Mouse (Mus musculus) heart, adult 8-10 months (tissue): ENCODE results near the gene Cldn14. TPM values are rescaled to one million over a fixed set of nuclear protein-coding genes. Genes with fewer than 3 reads are reported as not detected.
"Not testable (repeated sequence)": the region's sequence is repeated elsewhere in the genome, so short reads cannot be mapped to it uniquely, and the experiment has no call there.

Source experiments
- DNase-seq: peaks from one replicate; pipeline ENCODE4 v3.0.0; 2022; ENCODE audit warnings: low spot score
- total RNA-seq, 4 experiments: library from RNA; stranded (reverse); gene quantifications; 2 replicates each; pipeline ENCODE4 v1.2.4; 2022

Gene Cldn14
- total RNA-seq, result not detected

GRCm38 (mm10) chr16:94008737-94009136 is at the start of gene Cldn14:
Gene Cldn14 (minus strand): TSS chr16:94008837.
- DNase-seq, result no peak

- no peak for DNase-seq
These were observed 46.9 kb upstream of the Cldn14 start for GRCm38 (mm10) chr16:94055576-94055975.

- no peak for DNase-seq
These were observed 46.5 kb upstream of the Cldn14 start for GRCm38 (mm10) chr16:94055176-94055575.

- no peak for DNase-seq
These were observed 41.7 kb upstream of the Cldn14 start for GRCm38 (mm10) chr16:94050368-94050767.

- no peak for DNase-seq
These were observed 36.4 kb upstream of the Cldn14 start for GRCm38 (mm10) chr16:94044996-94045395.

- DNase-seq, result no peak
These were observed 35.2 kb upstream of the Cldn14 start for GRCm38 (mm10) chr16:94043797-94044196.

- DNase-seq, result no peak
These were observed 32.6 kb upstream of the Cldn14 start for GRCm38 (mm10) chr16:94041065-94041712.

GRCm38 (mm10) chr16:94040485-94040884 is 31.8 kb upstream of the Cldn14 start:
- no peak for DNase-seq

- DNase-seq, result no peak
These were observed 30.3 kb upstream of the Cldn14 start for GRCm38 (mm10) chr16:94038986-94039341.

GRCm38 (mm10) chr16:94038272-94038985 is 29.8 kb upstream of the Cldn14 start:
- peak; percentile 55 for DNase-seq

GRCm38 (mm10) chr16:94037280-94037679 is 28.6 kb upstream of the Cldn14 start:
- DNase-seq, result no peak

GRCm38 (mm10) chr16:94034152-94034551 is 25.5 kb upstream of the Cldn14 start:
- no peak for DNase-seq

- no peak for DNase-seq
These were observed 23.6 kb upstream of the Cldn14 start for GRCm38 (mm10) chr16:94032270-94032669.

GRCm38 (mm10) chr16:94023352-94024280 is 15.0 kb upstream of the Cldn14 start:
- DNase-seq, result no peak

- not testable (repeated sequence) for DNase-seq
These were observed 11.1 kb upstream of the Cldn14 start for GRCm38 (mm10) chr16:94019725-94020124.

GRCm38 (mm10) chr16:94017953-94018352 is 9.3 kb upstream of the Cldn14 start:
- no peak for DNase-seq

GRCm38 (mm10) chr16:94014489-94015096 is 6.0 kb upstream of the Cldn14 start:
- DNase-seq, result no peak

GRCm38 (mm10) chr16:94013328-94014086 is 4.9 kb upstream of the Cldn14 start:
- DNase-seq, result not testable (repeated sequence)

- DNase-seq, result no peak
These were observed 2.6 kb upstream of the Cldn14 start for GRCm38 (mm10) chr16:94011224-94011623.

GRCm38 (mm10) chr16:94010633-94011032 is 2.0 kb upstream of the Cldn14 start:
- DNase-seq, result no peak

- no peak for DNase-seq
These were observed 1.5 kb upstream of the Cldn14 start for GRCm38 (mm10) chr16:94010156-94010555.
